Mouse (Mus musculus): ENCODE data around the gene 1700018B08Rik. TPM values are rescaled to one million over a fixed set of nuclear protein-coding genes. Genes with fewer than 3 reads are reported as not detected.

1700018B08Rik gene
- polyA plus RNA-seq, 2 experiments, result not detected

DNA sequence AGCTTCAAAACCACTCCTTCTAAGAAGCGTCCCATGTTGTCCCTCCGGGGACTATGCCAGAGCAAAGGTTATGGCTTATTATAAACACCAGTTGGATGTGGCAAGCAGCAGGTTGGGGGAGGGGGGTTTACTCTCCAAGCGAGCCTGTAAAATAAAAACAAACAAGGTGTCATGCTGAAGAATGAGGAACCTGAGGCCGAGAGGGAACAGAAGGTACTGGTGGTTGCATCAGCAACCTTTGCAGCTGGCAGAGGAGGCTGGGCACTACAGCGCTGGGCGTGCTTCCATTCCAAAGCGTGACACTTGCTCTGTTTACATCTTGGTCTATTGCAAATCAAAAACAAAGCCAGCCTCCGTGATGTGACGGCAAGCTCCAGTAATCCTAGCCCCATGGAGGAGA is 36.3 kb upstream of the 1700018B08Rik start:
- no peak for DNase-seq (ENCODE audit: low read depth in 3 of 3, low spot score in 3 of 3)
- peaks cover 4 to 14% of the 10 kb centered on the region in 2 experiments for H3K4me1 ChIP-seq (replicated peaks; ENCODE audit: control insufficient read depth in 2 of 2, insufficient read depth in 2 of 2, low read length in 1 of 2)
- H3K36me3 ChIP-seq (replicated peaks; ENCODE audit: control insufficient read depth, insufficient read depth, low read depth), result no peaks in the 10 kb centered on the region
- no peak overlapping the region for H3K9ac ChIP-seq (replicated peaks)
- no peak overlapping the region for H3K4me3 ChIP-seq (ENCODE audit: insufficient read depth in 1 of 2, low read depth in 2 of 2, low read length in 2 of 2)
- H3K9me3 ChIP-seq (ENCODE audit: control insufficient read depth, low read length), result no peaks in the 10 kb centered on the region
- no peak for ATAC-seq (ENCODE audit: insufficient read depth)
- no peak overlapping the region for H3K27ac ChIP-seq
- WGBS (ENCODE audit: insufficient replicate concordance), result 44% methylated on average over 9 of the region's 9 CpGs
- no peak overlapping the region for H3K4me2 ChIP-seq (ENCODE audit: low read depth)
- TF ChIP-seq EP300 (IDR thresholded peaks at IDR 0.05; ENCODE audit: low read depth) (no peak), CTCF (IDR thresholded peaks at IDR 0.05; ENCODE audit: low read depth) (no peak)
- no peaks in the 10 kb centered on the region for H3K27me3 ChIP-seq (ENCODE audit: control insufficient read depth, insufficient read depth, low read length)

DNA sequence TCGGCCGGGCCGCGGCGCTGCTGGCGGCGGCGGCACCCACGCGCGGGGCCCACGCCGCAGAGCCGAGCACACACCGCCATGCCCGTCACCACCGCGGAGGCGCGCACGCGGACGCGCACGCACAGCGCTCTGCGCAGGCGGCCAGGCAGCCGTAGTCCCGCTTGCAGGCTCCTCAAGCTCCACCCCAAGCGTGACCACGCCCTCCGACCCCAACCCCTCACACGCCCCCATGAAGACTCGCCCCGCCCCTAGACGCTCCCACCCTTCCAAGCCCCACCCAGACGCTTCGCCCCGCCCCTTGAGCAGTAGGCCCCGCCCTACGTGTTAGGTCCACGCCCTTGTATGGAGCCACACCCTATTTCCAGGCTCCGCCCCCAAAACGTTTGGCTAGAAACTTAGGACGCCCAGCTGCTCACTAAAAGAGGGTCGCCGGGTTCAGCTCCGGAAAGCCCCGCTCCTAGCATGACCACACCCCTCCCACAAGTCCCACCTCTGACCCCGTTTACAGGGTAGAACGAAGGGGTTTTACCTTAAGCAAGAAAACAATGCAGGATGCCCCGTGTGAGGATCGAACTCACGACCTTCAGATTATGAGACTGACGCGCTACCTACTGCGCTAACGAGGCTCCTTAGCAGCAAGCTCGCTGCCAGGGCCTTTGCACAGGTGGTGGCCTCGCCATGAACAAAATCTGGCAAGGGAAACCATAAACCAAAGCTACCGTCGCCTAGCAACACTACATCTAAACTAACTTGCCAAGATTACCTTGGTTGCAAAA is 34.7 kb upstream of the 1700018B08Rik start, which contains the start of gene Fbxo31:
Gene Fbxo31 (minus strand): TSS at position 131 of the 776 bp plus-strand sequence.
- H3K9me3 ChIP-seq (ENCODE audit: control insufficient read depth, low read length), result no peaks in the 10 kb centered on the region
- 2% methylated on average over 60 of the region's 63 CpGs for WGBS (ENCODE audit: insufficient replicate concordance)
- peak; percentile 87 for ATAC-seq (ENCODE audit: insufficient read depth)
- no peaks in the 10 kb centered on the region for H3K36me3 ChIP-seq (replicated peaks; ENCODE audit: control insufficient read depth, insufficient read depth, low read depth)
- H3K4me2 ChIP-seq (ENCODE audit: low read depth), result peak within 1 kb of the TSS; percentile 86
- H3K27me3 ChIP-seq (ENCODE audit: control insufficient read depth, insufficient read depth, low read length), result no peaks in the 10 kb centered on the region
- peak within 1 kb of the TSS; percentile 74 for H3K9ac ChIP-seq (replicated peaks)
- H3K4me3 ChIP-seq (ENCODE audit: insufficient read depth in 1 of 2, low read depth in 2 of 2, low read length in 2 of 2), result peak within 1 kb of the TSS; percentile 70 to 85
- peak within 1 kb of the TSS; percentile 46 for H3K27ac ChIP-seq
- peak; percentile 83 to 92 (median 83) for DNase-seq (ENCODE audit: low read depth in 3 of 3, low spot score in 3 of 3)
- H3K4me1 ChIP-seq (replicated peaks; ENCODE audit: control insufficient read depth in 2 of 2, insufficient read depth in 2 of 2, low read length in 1 of 2), result peaks cover 0 to 10% of the 10 kb centered on the region in 2 experiments
- no peak for TF ChIP-seq EP300 (IDR thresholded peaks at IDR 0.05; ENCODE audit: low read depth)
- no peak for TF ChIP-seq CTCF (IDR thresholded peaks at IDR 0.05; ENCODE audit: low read depth)

DNA sequence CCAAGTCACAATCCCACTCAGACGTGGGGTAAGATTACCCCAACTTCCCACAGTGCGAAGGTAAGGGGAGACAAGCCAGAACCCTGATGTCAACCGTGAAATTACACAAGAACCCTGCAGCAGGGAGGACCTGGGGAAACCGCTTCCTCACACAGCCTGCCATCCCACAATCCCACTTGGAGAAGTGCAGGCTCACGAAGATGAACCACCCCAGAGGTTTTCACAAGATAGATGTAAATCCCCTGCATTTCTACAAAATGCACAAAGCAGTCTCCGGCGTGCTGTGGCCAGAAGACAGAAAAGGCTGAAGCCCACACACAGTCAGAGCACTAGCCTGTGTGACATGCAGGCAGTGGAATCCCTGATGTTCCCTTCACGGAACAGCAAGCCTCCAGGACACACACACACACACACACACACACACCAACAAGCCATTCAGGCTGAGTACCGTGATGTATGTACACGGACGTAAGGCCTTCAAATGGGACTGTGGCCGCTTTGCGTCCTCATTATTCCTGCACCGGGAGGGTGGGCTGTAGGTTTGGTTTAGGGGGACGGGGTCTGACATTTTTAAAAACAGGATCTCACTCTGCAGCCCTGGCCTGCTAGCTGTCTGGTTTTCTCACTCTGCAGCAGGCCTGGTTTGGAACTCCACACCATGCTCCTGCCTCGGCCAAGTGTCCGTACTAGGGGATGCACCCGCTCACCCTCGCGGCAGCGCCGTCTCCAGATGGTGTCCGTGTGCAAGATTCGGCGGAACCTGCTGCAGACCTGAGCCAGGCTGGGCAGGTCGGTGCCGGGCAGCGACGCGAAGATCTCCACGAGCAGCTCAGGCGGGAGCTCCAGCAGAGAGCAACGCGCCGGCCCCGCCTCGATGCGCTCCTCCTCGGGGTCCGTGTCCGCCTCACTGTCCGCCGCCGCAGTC is 33.9 kb upstream of the 1700018B08Rik start:
- Histone ChIP-seq H3K27me3 (ENCODE audit: control insufficient read depth, insufficient read depth, low read length) (no peaks in the 10 kb centered on the region), H3K4me1 (replicated peaks; ENCODE audit: control insufficient read depth in 2 of 2, insufficient read depth in 2 of 2, low read length in 1 of 2) (peaks cover 0 to 13% of the 10 kb centered on the region in 2 experiments), H3K9me3 (ENCODE audit: control insufficient read depth, low read length) (no peaks in the 10 kb centered on the region), H3K4me3 (ENCODE audit: insufficient read depth in 1 of 2, low read depth in 2 of 2, low read length in 2 of 2) (peak overlapping the region; percentile 70 to 85), H3K27ac (peak overlapping the region; percentile 46), H3K4me2 (ENCODE audit: low read depth) (peak overlapping the region; percentile 86), H3K9ac (replicated peaks) (peak overlapping the region; percentile 74), H3K36me3 (replicated peaks; ENCODE audit: control insufficient read depth, insufficient read depth, low read depth) (no peaks in the 10 kb centered on the region)
- 3% methylated on average over 44 of the region's 44 CpGs for WGBS (ENCODE audit: insufficient replicate concordance)
- ATAC-seq (ENCODE audit: insufficient read depth), result peak; percentile 44
- no peak for TF ChIP-seq CTCF (IDR thresholded peaks at IDR 0.05; ENCODE audit: low read depth)
- TF ChIP-seq EP300 (IDR thresholded peaks at IDR 0.05; ENCODE audit: low read depth), result no peak
- no peak for DNase-seq (ENCODE audit: low read depth in 3 of 3, low spot score in 3 of 3)

DNA sequence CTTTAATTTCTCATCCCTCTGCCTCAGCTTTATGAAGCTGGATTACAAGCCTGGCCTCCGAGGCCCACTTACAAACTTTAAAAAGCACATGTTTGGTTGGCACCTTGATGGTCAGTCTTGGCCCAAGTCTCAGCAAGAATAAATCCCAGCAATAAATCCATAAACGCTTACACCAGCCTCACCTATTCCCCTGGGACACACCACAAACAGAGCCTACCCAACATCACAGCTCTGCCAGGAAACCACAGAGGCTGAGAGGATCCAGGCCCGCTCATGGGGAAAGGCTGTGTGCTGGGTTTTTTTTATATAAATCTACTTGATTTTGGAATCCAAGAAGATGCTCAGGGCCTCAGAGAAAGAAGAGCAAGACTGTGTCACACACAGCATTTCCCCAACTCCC is 31.5 kb upstream of the 1700018B08Rik start:
- no peak for TF ChIP-seq EP300 (IDR thresholded peaks at IDR 0.05; ENCODE audit: low read depth)
- TF ChIP-seq CTCF (IDR thresholded peaks at IDR 0.05; ENCODE audit: low read depth), result no peak
- WGBS (ENCODE audit: insufficient replicate concordance), result 70% methylated on average over 3 of the region's 3 CpGs
- no peak overlapping the region for H3K9ac ChIP-seq (replicated peaks)

More for the DNA sequence above, 31.5 kb upstream of the 1700018B08Rik start:
- H3K4me2 ChIP-seq (ENCODE audit: low read depth), result no peak overlapping the region
- H3K4me1 ChIP-seq (replicated peaks; ENCODE audit: control insufficient read depth in 2 of 2, insufficient read depth in 2 of 2, low read length in 1 of 2), result peaks cover 0 to 16% of the 10 kb centered on the region in 2 experiments
- H3K9me3 ChIP-seq (ENCODE audit: control insufficient read depth, low read length), result no peaks in the 10 kb centered on the region
- H3K27ac ChIP-seq, result no peak overlapping the region
- no peak overlapping the region for H3K4me3 ChIP-seq (ENCODE audit: insufficient read depth in 1 of 2, low read depth in 2 of 2, low read length in 2 of 2)
- no peaks in the 10 kb centered on the region for H3K36me3 ChIP-seq (replicated peaks; ENCODE audit: control insufficient read depth, insufficient read depth, low read depth)
- H3K27me3 ChIP-seq (ENCODE audit: control insufficient read depth, insufficient read depth, low read length), result no peaks in the 10 kb centered on the region
- no peak for DNase-seq (ENCODE audit: low read depth in 3 of 3, low spot score in 3 of 3)
- ATAC-seq (ENCODE audit: insufficient read depth), result no peak

Data from liver, embryonic 14.5 days (tissue).